Mouse (Mus musculus): ENCODE data around the gene Arhgap17. TPM values are rescaled to one million over a fixed set of nuclear protein-coding genes. Genes with fewer than 3 reads are reported as not detected.

Gene Arhgap17
- total and polyA plus RNA-seq, 3 experiments, result 10.0 to 17.0 (median 14.6) TPM

DNA sequence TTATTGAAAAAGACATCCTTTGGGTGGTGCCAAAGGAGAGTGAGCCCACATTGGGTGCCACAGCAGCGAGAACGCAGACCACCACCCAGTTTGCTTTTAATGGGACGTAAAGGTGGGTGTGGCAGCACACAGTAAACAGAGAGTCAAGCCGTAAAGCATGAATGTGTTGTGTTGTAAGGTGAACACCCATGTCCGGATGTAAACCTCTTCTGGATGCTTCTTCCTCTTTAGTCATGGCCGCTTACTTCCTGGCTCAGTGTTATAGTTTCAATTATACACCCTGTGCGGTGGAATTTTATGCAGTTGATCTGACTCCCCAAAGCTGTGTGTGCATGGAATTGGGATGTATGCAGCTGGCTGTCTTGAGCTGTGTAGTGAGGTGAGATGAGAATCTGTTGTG, 127.5 kb downstream of the Arhgap17 start:
- intact Hi-C loops (cut with DNase I), result no loop called here
- Histone ChIP-seq H3K79me2 (replicated peaks; ENCODE audit: control insufficient read depth, insufficient read depth, low read length) (no peaks in the 10 kb centered on the region), H3K4me1 (ENCODE audit: control insufficient read depth, insufficient read depth, low read length) (no peaks in the 10 kb centered on the region), H3K27ac (no peak overlapping the region), H3K9ac (ENCODE audit: low read depth, low read length) (no peak overlapping the region), H3K4me3 (no peak overlapping the region), H3K27me3 (ENCODE audit: control insufficient read depth, insufficient read depth, low read length) (no peaks in the 10 kb centered on the region), H3K36me3 (ENCODE audit: control insufficient read depth, insufficient read depth, low read length) (no peaks in the 10 kb centered on the region)
- DNase-seq, result no peak
- 87% methylated on average over 7 of the region's 7 CpGs for WGBS
- TF ChIP-seq CTCF (IDR thresholded peaks at IDR 0.05), result no peak
- TF ChIP-seq POLR2A (IDR thresholded peaks at IDR 0.05; ENCODE audit: insufficient read depth, low read depth, low read length), result no peak
- no peak for TF ChIP-seq EP300 (IDR thresholded peaks at IDR 0.05; ENCODE audit: insufficient read depth, low read depth, low read length)

DNA sequence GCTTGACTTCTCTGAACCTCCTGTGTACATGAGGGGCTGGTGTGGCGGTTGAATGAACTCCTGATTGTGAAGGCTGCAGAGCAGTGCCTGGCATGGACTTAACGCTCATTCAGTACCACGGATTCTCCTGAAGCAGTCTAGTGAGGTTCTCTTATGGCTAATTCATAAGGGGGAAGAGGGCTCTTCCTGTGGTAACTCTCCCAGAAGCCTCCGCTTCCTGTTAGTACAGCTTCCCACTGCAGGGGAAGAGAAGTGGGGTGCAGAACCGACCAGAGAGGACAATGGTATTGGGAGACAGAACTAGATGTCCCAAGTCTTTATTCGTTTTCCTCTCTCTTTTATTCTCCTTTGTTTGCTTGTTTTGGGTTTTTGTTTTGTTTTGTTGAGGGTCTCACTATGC, 129.7 kb downstream of the Arhgap17 start:
- Histone ChIP-seq H3K4me3 (no peak overlapping the region), H3K27me3 (ENCODE audit: control insufficient read depth, insufficient read depth, low read length) (no peaks in the 10 kb centered on the region; the same call in 1 of the 2 replicates), H3K36me3 (ENCODE audit: control insufficient read depth, insufficient read depth, low read length) (no peaks in the 10 kb centered on the region), H3K4me1 (ENCODE audit: control insufficient read depth, insufficient read depth, low read length) (no peaks in the 10 kb centered on the region), H3K9ac (ENCODE audit: low read depth, low read length) (no peak overlapping the region), H3K27ac (no peak overlapping the region), H3K79me2 (replicated peaks; ENCODE audit: control insufficient read depth, insufficient read depth, low read length) (no peaks in the 10 kb centered on the region)
- TF ChIP-seq POLR2A (IDR thresholded peaks at IDR 0.05; ENCODE audit: insufficient read depth, low read depth, low read length), result no peak
- no peak for TF ChIP-seq CTCF (IDR thresholded peaks at IDR 0.05)
- no peak for TF ChIP-seq EP300 (IDR thresholded peaks at IDR 0.05; ENCODE audit: insufficient read depth, low read depth, low read length)
- intact Hi-C loops (cut with DNase I), result no loop called here
- DNase-seq, result no peak
- 46% methylated on average over 6 of the region's 6 CpGs for WGBS

DNA sequence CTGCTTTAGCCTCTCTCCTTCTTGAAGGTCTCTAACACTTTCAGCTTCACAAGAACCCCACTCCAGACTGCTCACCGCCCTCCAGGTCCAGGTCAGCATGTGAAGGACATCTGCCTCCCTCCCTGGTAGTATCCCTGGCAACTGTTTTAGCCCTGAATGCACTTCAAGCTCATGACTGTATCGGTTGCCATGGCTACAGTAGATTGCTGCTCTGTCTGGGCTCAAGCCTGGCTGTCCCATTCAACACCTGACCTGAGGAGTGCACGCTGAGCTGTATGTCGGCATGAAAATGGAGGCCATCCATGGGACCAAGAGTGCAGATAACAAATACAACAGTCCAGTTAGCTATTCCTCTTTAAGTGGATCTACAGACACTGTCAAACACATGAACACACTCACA, 131.1 kb downstream of the Arhgap17 start:
- no peaks in the 10 kb centered on the region for H3K4me1 ChIP-seq (ENCODE audit: control insufficient read depth, insufficient read depth, low read length)
- H3K36me3 ChIP-seq (ENCODE audit: control insufficient read depth, insufficient read depth, low read length), result no peaks in the 10 kb centered on the region
- no peak for TF ChIP-seq EP300 (IDR thresholded peaks at IDR 0.05; ENCODE audit: insufficient read depth, low read depth, low read length)
- TF ChIP-seq POLR2A (IDR thresholded peaks at IDR 0.05; ENCODE audit: insufficient read depth, low read depth, low read length), result no peak
- no peak for TF ChIP-seq CTCF (IDR thresholded peaks at IDR 0.05)
- no peaks in the 10 kb centered on the region; the same call in 1 of the 2 replicates for H3K27me3 ChIP-seq (ENCODE audit: control insufficient read depth, insufficient read depth, low read length)
- H3K79me2 ChIP-seq (replicated peaks; ENCODE audit: control insufficient read depth, insufficient read depth, low read length), result no peaks in the 10 kb centered on the region
- no peak overlapping the region for H3K9ac ChIP-seq (ENCODE audit: low read depth, low read length)
- intact Hi-C loops (cut with DNase I), result no loop called here
- H3K4me3 ChIP-seq, result no peak overlapping the region
- no peak for DNase-seq
- 62% methylated on average over 4 of the region's 4 CpGs for WGBS
- H3K27ac ChIP-seq, result no peak overlapping the region

DNA sequence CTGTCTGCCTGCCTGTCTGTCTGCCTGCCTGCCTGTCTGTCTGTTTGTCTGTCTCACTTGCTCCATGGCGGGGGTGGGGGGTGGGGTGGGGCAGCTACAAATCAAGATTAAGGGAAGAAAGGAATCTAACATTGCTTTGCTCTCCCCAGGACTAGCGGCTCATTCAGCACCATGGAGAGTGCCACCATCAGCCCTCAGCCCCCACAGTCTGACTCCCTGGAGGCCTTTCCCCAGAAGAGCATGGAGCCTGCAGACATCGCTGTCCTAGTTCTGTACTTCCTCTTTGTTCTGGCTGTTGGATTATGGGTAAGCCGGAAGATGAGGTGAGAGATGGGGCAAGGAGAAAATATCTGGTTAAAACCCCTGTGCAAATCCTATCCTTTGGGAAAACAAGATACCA, 134.3 kb downstream of the Arhgap17 start:
- H3K4me1 ChIP-seq (ENCODE audit: control insufficient read depth, insufficient read depth, low read length), result no peaks in the 10 kb centered on the region
- H3K79me2 ChIP-seq (replicated peaks; ENCODE audit: control insufficient read depth, insufficient read depth, low read length), result no peaks in the 10 kb centered on the region
- intact Hi-C loops (cut with DNase I), result no loop called here
- no peaks in the 10 kb centered on the region for H3K36me3 ChIP-seq (ENCODE audit: control insufficient read depth, insufficient read depth, low read length)
- H3K27ac ChIP-seq, result no peak overlapping the region
- 17% methylated on average over 4 of the region's 4 CpGs for WGBS
- no peak for TF ChIP-seq POLR2A (IDR thresholded peaks at IDR 0.05; ENCODE audit: insufficient read depth, low read depth, low read length)
- no peak for TF ChIP-seq EP300 (IDR thresholded peaks at IDR 0.05; ENCODE audit: insufficient read depth, low read depth, low read length)
- no peak for TF ChIP-seq CTCF (IDR thresholded peaks at IDR 0.05)
- no peak overlapping the region for H3K4me3 ChIP-seq
- no peak for DNase-seq
- H3K27me3 ChIP-seq (ENCODE audit: control insufficient read depth, insufficient read depth, low read length), result no peaks in the 10 kb centered on the region; the same call in 1 of the 2 replicates
- H3K9ac ChIP-seq (ENCODE audit: low read depth, low read length), result no peak overlapping the region

Other genes starting within 250 kb of the Arhgap17 start
- 10 to 100 TPM; 22.8 to 34.2 TPM for gene Tnrc6a, start 246.0 kb downstream of the Arhgap17 start, total RNA-seq (2021)
- gene Tnrc6a, start 246.0 kb downstream of the Arhgap17 start, polyA plus RNA-seq (2012; rRNA removed), result 24.2 and 34.4 TPM in 2 replicates
- not detected for gene Slc5a11, start 155.1 kb downstream of the Arhgap17 start, total RNA-seq (2021)
- 0.10 TPM in 1 of 2 replicates, not detected in the other for gene Slc5a11, start 155.1 kb downstream of the Arhgap17 start, polyA plus RNA-seq (2012; rRNA removed)
- 10 to 100 TPM; 21.7 to 22.0 TPM for gene Lcmt1, start 131 bp downstream of the Arhgap17 start, total RNA-seq (2021)
- 18.5 and 22.2 TPM in 2 replicates for gene Lcmt1, start 131 bp downstream of the Arhgap17 start, polyA plus RNA-seq (2012; rRNA removed)
- gene Aqp8, start 92.4 kb upstream of the Arhgap17 start, total RNA-seq (2021), result 1 to 10 TPM; 5.2 to 6.2 TPM
- 0.94 and 1.7 TPM in 2 replicates for gene Aqp8, start 92.4 kb upstream of the Arhgap17 start, polyA plus RNA-seq (2012; rRNA removed)
- under 1 TPM; 0.21 to 0.25 TPM for gene Zkscan2, start 130.5 kb upstream of the Arhgap17 start, total RNA-seq (2021)
- gene Zkscan2, start 130.5 kb upstream of the Arhgap17 start, polyA plus RNA-seq (2012; rRNA removed), result 0.12 and 0.21 TPM in 2 replicates

Measured in heart, adult 2 months (tissue).